Mouse (Mus musculus) E14TG2a.4 (cell line): ENCODE measurements around the gene Prickle1.

Experiments
- CTCF ChIP-seq: conservative IDR thresholded peaks from 2 replicates; pipeline ENCODE4 v1.5.1; 2014; ENCODE audit warnings: low read length
- NANOG ChIP-seq: IDR thresholded peaks from 2 replicates; pipeline ENCODE4 v1.6.1; 2014; ENCODE audit warnings: borderline replicate concordance, low read length, mixed read lengths
- POU5F1 ChIP-seq: IDR thresholded peaks from 2 replicates; pipeline ENCODE4 v1.6.1; 2014; ENCODE audit warnings: low read length, borderline replicate concordance

DNA sequence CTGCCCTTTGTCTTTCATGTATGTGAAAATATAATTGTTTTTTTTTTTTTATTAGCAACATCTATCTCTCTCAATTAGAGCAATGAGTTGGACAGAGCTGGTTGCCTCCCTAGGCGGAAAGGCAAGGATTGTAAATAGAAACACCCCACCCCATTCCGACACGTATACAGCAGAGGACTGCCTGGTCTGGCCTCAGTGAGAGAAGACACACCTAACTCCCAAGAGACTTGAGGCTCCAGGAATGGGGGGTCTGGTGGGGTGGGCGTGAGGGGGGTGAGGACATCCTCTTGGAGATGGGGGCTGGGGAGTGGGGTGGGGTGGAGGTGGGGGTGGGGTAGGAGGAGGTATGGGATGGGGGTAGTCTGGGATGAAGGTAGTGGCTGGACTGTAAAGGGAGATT lies 23.9 kb upstream of the Prickle1 start:
- TF ChIP-seq CTCF, result no peak
- TF ChIP-seq NANOG, result no peak
- no peak for TF ChIP-seq POU5F1
